Mouse (Mus musculus): ENCODE data around the gene Tm4sf20. TPM values are rescaled to one million over a fixed set of nuclear protein-coding genes. Genes with fewer than 3 reads are reported as not detected.

The Tm4sf20 gene
- total RNA-seq, 2 experiments from 2014 or later = not detected

DNA sequence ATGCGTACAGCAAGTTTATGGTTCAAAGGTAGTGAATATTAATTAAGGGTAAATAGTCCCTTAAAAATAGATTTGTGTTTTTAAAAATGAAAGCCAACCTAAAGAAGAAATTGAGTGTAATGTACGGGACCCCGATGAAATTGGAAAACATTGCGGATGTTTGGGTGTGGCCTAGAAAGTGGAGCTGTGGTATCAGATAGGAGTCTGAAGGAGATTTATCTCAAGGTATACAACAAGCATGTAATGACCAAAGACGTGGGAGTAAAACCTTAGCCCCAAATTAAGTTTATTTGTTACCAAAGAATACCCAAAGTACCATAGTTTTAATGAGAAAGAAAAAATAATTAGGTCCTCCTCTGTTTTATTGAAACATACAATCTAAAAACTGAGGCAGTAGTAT lies 41.8 kb downstream of the Tm4sf20 start:
- intact Hi-C loops (cut with DNase I) = no loop called here

DNA sequence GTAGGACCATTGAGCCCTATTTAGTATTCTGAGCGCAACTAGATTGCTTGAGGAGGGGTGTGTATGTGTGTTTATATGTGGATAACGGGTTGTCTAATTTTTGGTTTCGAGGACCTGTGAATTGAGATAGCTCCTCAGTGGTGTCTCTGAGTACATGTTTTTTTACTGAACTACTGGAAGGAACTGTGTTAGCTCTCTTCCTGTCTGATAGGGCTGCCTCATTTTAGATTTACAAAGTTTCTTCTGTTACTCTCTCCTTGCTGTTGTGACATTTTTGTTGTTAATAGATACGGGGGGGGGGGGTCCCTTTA lies 42.4 kb downstream of the Tm4sf20 start:
- no peak for DNase-seq (ENCODE audit: extremely low spot score in 1 of 2, low spot score in 2 of 2)
- intact Hi-C loops (cut with DNase I) = no loop called here

More for the DNA sequence above, 41.8 kb downstream of the Tm4sf20 start:
- no peak for DNase-seq (ENCODE audit: extremely low spot score in 1 of 2, low spot score in 2 of 2)

DNA sequence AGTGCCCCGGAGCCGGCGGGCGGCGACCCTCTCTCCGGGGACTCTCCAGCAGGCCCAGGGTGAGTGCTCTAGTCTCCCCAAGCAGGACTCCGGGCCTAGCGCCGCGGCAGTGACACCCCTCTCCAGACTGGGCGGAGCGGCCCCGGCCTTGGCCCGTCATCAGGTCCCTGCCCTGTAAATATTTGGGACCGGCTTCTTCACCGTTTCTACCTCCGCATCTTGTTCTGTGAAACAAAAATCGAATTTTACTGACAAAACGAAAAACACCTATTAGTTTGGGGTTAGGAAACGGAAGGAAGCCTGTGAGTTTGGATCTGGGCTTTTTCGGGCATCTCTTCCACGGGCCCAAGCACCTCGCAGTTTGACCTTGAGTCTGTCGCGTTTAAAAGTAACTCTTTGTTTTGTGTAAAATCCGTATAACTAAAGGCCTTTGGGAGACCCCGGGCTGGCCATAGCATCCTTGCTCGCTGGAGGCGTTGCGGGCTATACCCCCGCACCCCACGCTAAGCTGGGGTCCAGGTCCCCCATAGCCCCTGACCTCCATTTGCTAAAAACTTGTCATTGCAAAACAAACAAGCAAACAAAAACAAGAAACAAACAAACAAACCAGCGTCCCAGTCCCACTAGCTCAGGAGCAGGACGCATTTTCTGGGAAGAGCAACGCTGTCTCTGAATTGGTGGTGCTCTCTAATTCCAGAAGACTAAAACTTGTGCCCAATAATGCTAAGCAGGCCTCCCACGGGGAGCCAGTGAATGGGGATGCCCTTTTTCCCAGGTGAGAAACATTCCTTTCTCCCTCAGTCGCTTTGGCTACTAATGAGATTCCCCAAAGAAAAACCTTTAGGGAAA lies 43.0 kb downstream of the Tm4sf20 start:
- no peak for DNase-seq (ENCODE audit: extremely low spot score in 1 of 2, low spot score in 2 of 2)
- intact Hi-C loops (cut with DNase I) = no loop called here

DNA sequence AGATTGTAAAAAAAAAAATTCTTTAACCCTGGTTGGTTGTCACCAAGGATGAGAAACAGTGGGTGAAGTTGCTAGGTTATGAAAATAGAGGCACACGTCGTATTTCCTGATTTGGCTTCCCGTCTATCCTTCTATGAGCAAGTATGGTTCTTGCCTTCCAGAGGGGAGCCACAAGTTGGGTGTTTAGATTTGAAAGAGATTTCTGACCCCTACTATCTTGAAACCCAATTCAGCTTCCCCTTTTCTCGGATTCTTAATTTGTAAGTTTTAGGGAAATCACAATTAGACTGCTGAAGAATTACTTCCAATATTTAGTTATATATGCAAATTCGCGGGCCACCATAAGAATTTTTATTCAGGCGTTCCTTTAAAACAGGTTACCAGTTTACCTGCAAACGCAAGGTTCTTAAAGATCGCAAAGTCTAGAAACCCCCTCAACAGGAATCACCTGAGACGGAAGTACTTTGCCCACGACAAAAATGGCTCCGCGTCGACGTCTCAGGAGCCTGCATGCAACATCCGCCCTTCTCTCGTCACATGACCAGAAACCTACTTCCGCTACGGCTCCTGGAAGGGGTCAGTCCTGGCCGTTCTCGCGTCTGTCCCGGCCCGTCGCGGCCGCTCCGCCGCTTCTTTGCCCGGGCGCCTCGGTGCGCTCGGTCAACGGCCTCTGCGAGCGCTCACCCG lies 43.8 kb downstream of the Tm4sf20 start, which contains the start of gene Mff:
TSS of gene Mff (plus strand) at position 552 of the 687 bp plus-strand sequence.
- intact Hi-C loops (cut with DNase I) = no loop called here
- DNase-seq (ENCODE audit: extremely low spot score in 1 of 2, low spot score in 2 of 2) = peak; percentile 93 to 95

DNA sequence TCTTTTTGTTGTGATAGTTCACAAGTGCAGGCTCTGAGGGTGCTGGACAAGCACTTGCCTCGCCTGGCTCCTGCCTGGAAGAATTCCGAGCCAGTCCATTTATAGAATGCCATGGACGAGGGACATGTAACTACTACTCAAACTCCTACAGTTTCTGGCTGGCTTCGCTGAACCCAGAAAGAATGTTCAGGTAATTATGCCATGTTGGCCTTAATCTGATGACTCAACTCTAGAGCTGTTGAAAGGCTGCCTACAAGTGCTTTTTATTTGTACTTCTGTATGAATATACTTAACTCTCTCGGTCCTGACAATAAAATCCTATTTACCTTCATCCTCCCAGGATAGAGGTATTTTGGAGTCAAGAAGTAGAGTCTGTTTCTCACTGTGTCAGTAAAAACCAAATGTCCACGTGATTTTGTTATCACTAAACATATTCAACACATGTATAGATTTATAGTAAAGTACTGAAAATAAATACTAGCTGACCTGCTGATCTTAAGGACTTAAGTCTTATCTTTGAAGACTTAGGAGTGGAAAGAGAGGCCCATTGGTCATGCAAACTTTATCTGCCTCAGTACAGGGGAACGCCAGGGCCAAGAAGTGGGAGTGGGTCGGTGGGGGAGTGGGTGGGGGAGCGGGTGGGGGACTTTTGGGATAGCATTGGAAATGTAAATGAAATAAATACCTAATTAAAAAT lies 50.3 kb downstream of the Tm4sf20 start:
- intact Hi-C loops (cut with DNase I) = no loop called here
- no peak for DNase-seq (ENCODE audit: extremely low spot score in 1 of 2, low spot score in 2 of 2)

Other genes starting within 250 kb of the Tm4sf20 start
- 1 to 10 TPM; 4.8 to 4.9 TPM for gene Col4a4, start 181.6 kb downstream of the Tm4sf20 start, total RNA-seq (2021)
- gene Col4a3, start 181.5 kb downstream of the Tm4sf20 start, total RNA-seq (2021) = 1 to 10 TPM; 1.1 TPM
- 100 to 1,000 TPM; 291 to 295 TPM for gene Mff, start 43.6 kb downstream of the Tm4sf20 start, total RNA-seq (2021)
- gene Gm47791, start 2.8 kb upstream of the Tm4sf20 start, total RNA-seq (2021) = not detected
- 10 to 100 TPM; 82.3 to 86.3 TPM for gene Agfg1, start 71.0 kb upstream of the Tm4sf20 start, total RNA-seq (2021)
- gene A030005L19Rik, start 144.9 kb upstream of the Tm4sf20 start, total RNA-seq (2021) = under 1 TPM; 0.47 to 0.73 TPM
- gene A030014E15Rik, start 156.5 kb upstream of the Tm4sf20 start, total RNA-seq (2021) = not detected
- not detected for gene Gm6217, start 162.9 kb upstream of the Tm4sf20 start, total RNA-seq (2021)
- gene A030003K21Rik, start 174.9 kb upstream of the Tm4sf20 start, total RNA-seq (2021) = not detected
- gene Gm7544, start 187.6 kb upstream of the Tm4sf20 start, total RNA-seq (2021) = not detected
- not detected for gene Gm47955, start 191.8 kb upstream of the Tm4sf20 start, total RNA-seq (2021)
- not detected for gene Gm47959, start 232.1 kb upstream of the Tm4sf20 start, total RNA-seq (2021)

Data from left cerebral cortex, postnatal 10 days (tissue).